Mouse (Mus musculus) neural tube, embryonic 15.5 days (tissue): ENCODE measurements at regions not wholly inside any gene's neighbourhood (a gene's known extent, or its start where the extent isn't known, plus 50 kb on each side); places are given as distances from the start of the nearest gene placed in this dataset.
A peak's percentile ranks its signal among the peaks of the same experiment; 100 is the strongest.
"Not testable (repeated sequence)": the region's sequence is repeated elsewhere in the genome, so short reads cannot be mapped to it uniquely, and the experiment has no call there.

Source experiments
- ATAC-seq: fragments of 200-750 bp; cut with Nextera tagmentation; 2 replicates; pipeline ENCODE4 v1.8.0; 2017; ENCODE audit warnings: mild to moderate bottlenecking, moderate TSS enrichment, moderate library complexity; ENCODE audit not compliant: low FRiP score
- H3K27ac ChIP-seq: fragments of 300-500 bp; sonication (generic); replicated peaks from 2 replicates; pipeline ENCODE4 v1.5.1; 2015; ENCODE audit warnings: mild to moderate bottlenecking, inconsistent platforms
- H3K27me3 ChIP-seq: fragments of 300-500 bp; sonication (generic); replicated peaks from 2 replicates; pipeline ENCODE4 v1.6.1; 2015; ENCODE audit warnings: inconsistent platforms
- H3K36me3 ChIP-seq: fragments of 300-500 bp; sonication (generic); 2 replicates; pipeline ENCODE4 v1.6.1; 2015; ENCODE audit warnings: inconsistent platforms
- H3K4me1 ChIP-seq: fragments of 300-500 bp; sonication (generic); 2 replicates; pipeline ENCODE4 v1.6.1; 2015; ENCODE audit warnings: inconsistent platforms
- H3K4me2 ChIP-seq: fragments of 300-500 bp; sonication (generic); 2 replicates; pipeline ENCODE4 v1.6.1; 2015; ENCODE audit warnings: inconsistent platforms, mild to moderate bottlenecking, moderate library complexity
- H3K4me3 ChIP-seq: fragments of 300-500 bp; sonication (generic); replicated peaks from 2 replicates; pipeline ENCODE4 v1.5.1; 2015; ENCODE audit warnings: mild to moderate bottlenecking, inconsistent platforms
- H3K9ac ChIP-seq: fragments of 300-500 bp; sonication (generic); replicated peaks from 2 replicates; pipeline ENCODE4 v1.6.1; 2015; ENCODE audit warnings: mild to moderate bottlenecking, inconsistent platforms
- H3K9me3 ChIP-seq: fragments of 300-500 bp; sonication (generic); replicated peaks from 2 replicates; pipeline ENCODE4 v1.6.1; 2016; ENCODE audit warnings: inconsistent platforms
- WGBS: fragments of 180-500 bp; shearing (Covaris S2); methylation state at CpG from one replicate; pipeline ENCODE4 v1.1.7; 2015; ENCODE audit warnings: mixed read lengths; 5-methylcytosine and 5-hydroxymethylcytosine counted together

DNA sequence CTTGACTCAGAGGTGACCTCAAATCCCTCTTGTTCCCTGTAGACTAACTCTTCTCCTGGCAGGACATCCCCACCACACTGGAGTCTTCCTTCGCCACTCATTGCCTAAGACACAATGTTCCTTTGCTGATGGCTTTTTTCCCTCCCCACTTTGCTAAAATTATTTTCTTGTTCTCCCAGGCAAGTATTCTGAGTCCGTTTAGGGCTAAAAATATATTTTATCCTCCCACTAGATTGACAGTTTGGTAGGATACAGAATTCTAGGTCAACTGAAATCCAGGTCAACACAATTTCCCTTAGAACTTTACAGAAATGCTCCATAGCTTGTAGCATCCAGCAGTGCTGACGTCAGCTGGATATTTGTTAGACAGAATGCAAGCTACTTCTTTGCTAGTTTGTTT lies 324.7 kb upstream of the Gm6657 start:
- Histone ChIP-seq H3K27ac (no peak overlapping the region), H3K9me3 (no peaks in the 10 kb centered on the region)
- 88% methylated on average over 3 of the region's 3 CpGs for WGBS

DNA sequence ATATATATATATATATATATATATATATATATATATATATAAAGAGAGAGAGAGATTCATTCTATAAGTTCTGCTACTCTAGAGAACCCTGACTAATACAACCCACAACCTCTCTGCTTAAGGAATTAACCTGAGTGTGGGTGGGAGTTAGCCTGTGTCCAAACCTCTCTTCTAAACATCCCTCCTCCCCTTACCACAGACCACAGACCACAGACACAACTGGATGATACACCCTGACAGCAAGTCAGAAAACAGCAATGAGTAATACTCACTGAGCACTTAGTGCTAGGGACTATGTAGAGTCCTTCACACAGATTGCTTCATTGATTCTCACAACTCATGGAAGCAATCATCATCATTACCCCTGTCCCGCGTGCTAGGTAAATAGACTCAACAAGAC lies 306.7 kb upstream of the Gm6657 start:
- Histone ChIP-seq H3K4me2 (no peak overlapping the region), H3K9me3 (no peaks in the 10 kb centered on the region), H3K4me1 (no peaks in the 10 kb centered on the region), H3K36me3 (no peaks in the 10 kb centered on the region), H3K4me3 (no peak overlapping the region), H3K27ac (no peak overlapping the region), H3K9ac (no peak overlapping the region), H3K27me3 (no peaks in the 10 kb centered on the region)
- WGBS, result 57% methylated on average over 2 of the region's 2 CpGs
- no peak for ATAC-seq

More for the DNA sequence above, 324.7 kb upstream of the Gm6657 start:
- peaks cover 4% of the 10 kb centered on the region; the same call in 1 of the 2 replicates for H3K4me1 ChIP-seq
- no peak overlapping the region for H3K4me3 ChIP-seq
- H3K9ac ChIP-seq, result no peak overlapping the region
- no peaks in the 10 kb centered on the region for H3K36me3 ChIP-seq
- ATAC-seq, result no peak
- H3K27me3 ChIP-seq, result no peaks in the 10 kb centered on the region
- no peak overlapping the region for H3K4me2 ChIP-seq

DNA sequence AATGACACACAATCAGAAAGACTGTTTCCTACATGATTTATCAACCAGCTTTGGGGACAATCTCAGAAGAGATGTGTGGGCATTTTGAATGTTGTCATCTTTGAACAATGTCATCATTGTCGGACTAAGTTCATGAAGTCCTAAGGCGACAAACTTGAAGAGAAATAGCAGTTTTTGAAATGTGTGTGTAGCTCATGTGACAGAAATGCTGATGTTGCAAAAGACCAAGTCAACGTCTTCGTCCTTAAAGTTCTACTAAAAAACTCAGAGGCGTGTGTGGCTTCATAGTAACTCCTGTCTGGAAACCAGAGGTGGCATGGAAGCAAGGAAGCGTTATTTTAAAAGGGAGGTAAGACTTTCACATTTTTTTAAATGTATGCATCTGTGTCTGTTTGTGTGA lies 302.6 kb upstream of the Gm6657 start:
- ATAC-seq, result no peak
- 96% methylated on average over 6 of the region's 6 CpGs for WGBS
- Histone ChIP-seq H3K9me3 (no peaks in the 10 kb centered on the region), H3K4me2 (no peak overlapping the region), H3K27ac (no peak overlapping the region), H3K9ac (no peak overlapping the region), H3K27me3 (no peaks in the 10 kb centered on the region), H3K36me3 (no peaks in the 10 kb centered on the region), H3K4me3 (no peak overlapping the region), H3K4me1 (no peaks in the 10 kb centered on the region)

DNA sequence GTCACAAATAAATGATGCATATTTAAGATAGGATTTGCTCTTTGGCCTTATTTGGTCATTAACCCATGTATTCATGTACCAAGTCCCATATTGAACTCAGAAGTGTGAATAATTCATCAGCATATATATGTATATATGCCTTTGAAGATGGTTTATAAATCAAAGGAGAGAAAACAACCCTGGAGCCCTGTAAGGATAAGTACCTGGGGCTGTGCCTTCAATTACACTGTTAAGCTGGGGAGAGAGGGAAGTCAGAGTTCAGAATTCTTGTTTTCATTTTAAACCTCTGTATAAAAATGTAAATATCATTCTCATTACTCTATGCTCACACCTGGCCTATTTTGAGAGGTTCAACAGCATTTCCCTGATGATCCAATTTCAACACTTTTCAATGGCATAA lies 299.8 kb upstream of the Gm6657 start:
- Histone ChIP-seq H3K9ac (no peak overlapping the region), H3K4me3 (no peak overlapping the region), H3K4me2 (no peak overlapping the region), H3K9me3 (no peaks in the 10 kb centered on the region), H3K27ac (no peak overlapping the region), H3K27me3 (no peaks in the 10 kb centered on the region), H3K36me3 (no peaks in the 10 kb centered on the region), H3K4me1 (no peaks in the 10 kb centered on the region)
- no peak for ATAC-seq

DNA sequence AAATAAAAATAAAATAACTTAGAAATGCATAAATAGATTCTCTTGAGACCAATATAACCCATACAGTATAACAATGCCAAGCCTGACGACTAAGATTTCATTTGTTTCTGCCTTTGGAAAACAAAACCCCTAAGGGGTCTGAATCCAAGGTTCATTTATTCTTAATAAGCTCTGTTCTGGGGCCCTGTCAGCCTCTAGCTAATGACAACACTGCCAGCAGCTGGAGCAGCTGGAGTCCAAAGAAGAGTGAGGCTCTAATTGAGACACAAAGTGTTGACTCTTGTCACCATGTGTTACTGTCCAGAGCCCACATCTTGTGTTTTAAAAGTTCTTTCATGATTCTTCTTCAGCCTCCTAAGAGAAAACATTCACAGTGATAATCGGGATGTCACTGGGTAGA lies 298.5 kb upstream of the Gm6657 start:
- no peaks in the 10 kb centered on the region for H3K9me3 ChIP-seq
- no peaks in the 10 kb centered on the region for H3K36me3 ChIP-seq
- H3K27ac ChIP-seq, result no peak overlapping the region
- ATAC-seq, result no peak
- H3K4me1 ChIP-seq, result no peaks in the 10 kb centered on the region
- no peak overlapping the region for H3K4me3 ChIP-seq
- WGBS, result 51% methylated on average over 2 of the region's 2 CpGs
- no peak overlapping the region for H3K9ac ChIP-seq
- no peak overlapping the region for H3K4me2 ChIP-seq
- H3K27me3 ChIP-seq, result no peaks in the 10 kb centered on the region

DNA sequence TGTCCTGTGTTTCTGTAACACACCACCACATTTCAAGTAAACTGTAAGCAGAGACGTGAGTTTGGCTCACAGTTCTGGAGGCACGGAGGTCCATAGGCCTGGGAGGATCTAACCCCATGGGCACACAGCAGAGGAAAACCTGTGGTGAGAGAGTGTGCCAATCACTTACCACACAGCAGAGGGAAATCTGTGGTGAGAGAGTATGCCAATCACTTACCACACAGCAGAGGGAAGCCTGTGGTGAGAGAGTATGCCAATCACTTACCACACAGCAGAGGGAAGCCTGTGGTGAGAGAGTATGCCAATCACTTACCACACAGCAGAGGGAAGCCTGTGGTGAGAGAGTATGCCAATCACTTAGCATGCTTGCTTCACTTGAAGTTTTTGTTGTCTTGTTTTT lies 295.1 kb upstream of the Gm6657 start:
- not testable (repeated sequence) for H3K9ac ChIP-seq, H3K9me3 ChIP-seq, H3K36me3 ChIP-seq, H3K4me1 ChIP-seq, H3K27me3 ChIP-seq, H3K27ac ChIP-seq, H3K4me2 ChIP-seq, ATAC-seq, H3K4me3 ChIP-seq
- WGBS, result 89% methylated on average over 2 of the region's 2 CpGs

DNA sequence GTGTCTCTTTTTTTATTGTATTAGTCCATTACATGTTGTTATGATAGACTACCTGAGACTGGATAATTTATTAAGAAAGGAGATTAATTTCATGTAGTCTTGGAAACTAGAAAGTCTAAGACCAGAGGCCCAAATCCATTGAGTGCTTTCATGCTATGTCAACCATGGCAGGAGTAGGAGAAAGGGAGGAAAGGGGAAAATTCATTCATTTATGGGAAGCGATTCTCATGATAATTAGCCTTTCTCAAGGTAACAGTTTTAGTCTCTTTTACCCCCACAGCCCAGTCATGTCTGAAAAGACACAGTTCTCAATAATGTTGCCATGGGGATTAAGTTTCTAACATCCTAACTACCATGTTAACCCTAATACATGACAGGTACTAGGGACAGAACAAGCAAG lies 292.8 kb upstream of the Gm6657 start:
- no peak for ATAC-seq
- no peaks in the 10 kb centered on the region for H3K4me1 ChIP-seq
- H3K36me3 ChIP-seq, result no peaks in the 10 kb centered on the region
- WGBS, result 37% methylated on average over 1 of the region's 1 CpGs
- H3K27me3 ChIP-seq, result no peaks in the 10 kb centered on the region
- H3K9ac ChIP-seq, result no peak overlapping the region
- H3K4me3 ChIP-seq, result no peak overlapping the region
- no peak overlapping the region for H3K27ac ChIP-seq
- no peaks in the 10 kb centered on the region for H3K9me3 ChIP-seq
- no peak overlapping the region for H3K4me2 ChIP-seq

DNA sequence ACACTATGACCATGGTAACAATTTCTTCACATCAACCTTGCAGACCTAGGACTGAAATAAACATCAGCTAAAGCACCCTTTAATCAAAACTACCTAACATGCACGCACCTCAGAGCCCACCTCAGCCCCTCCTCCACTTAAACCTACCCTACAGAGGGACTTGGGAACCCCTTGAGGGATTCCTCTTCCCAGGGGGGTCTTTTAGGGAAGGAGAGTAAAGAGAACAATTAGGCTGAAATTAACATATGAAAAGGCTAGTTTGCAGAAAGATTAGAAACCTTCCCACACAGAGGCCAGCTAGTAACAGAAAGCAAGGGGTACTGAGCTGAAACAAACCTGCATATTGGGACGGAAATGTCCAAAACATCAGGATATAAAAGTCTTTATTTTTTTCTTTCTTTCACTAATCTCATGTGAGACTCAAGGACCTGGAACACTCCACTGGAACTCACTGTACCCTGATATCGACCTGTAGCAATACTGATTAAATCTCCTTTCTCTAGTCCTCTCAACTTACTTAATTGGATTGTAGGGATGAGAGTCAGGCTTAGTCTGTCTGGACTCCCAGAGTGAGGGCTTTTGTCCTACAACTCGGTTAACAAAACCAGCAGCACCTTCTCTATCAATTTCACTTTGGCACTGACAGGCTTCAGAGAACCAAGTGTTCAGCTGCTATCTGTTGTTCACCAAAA lies 281.0 kb upstream of the Gm6657 start:
- no peaks in the 10 kb centered on the region for H3K36me3 ChIP-seq
- 23% methylated on average over 4 of the region's 4 CpGs for WGBS
- no peak for ATAC-seq
- no peak overlapping the region for H3K4me3 ChIP-seq
- H3K27me3 ChIP-seq, result no peaks in the 10 kb centered on the region
- H3K4me1 ChIP-seq, result no peaks in the 10 kb centered on the region; the same call in 1 of the 2 replicates
- H3K9me3 ChIP-seq, result no peaks in the 10 kb centered on the region
- H3K9ac ChIP-seq, result no peak overlapping the region
- no peak overlapping the region for H3K4me2 ChIP-seq
- 0 out of 2 replicates have a peak overlapping the region, but pooled peaks have one; percentile 3 for H3K27ac ChIP-seq

DNA sequence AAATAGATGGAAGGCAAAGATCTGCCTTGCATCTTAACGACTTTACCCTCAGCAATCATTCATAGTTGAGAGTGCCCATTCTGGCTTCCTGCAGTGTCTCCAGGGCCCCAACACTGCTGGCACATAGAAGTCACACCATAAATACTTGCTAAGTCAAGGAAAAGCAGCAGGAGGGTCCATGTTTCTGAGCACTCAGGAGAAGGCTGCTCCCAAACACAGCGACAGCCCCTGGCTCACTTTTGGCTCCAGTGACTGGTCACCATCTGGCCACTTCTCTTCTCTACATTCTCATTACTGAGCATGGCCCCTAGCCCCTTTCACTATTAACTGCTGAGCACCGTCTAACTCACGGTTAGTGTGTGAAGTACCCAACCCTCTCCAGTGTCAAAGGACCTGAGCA lies 265.3 kb upstream of the Gm6657 start:
- Histone ChIP-seq H3K9ac (no peak overlapping the region), H3K4me3 (no peak overlapping the region), H3K36me3 (no peaks in the 10 kb centered on the region), H3K4me1 (peaks cover 5% of the 10 kb centered on the region; the same call in 1 of the 2 replicates), H3K27me3 (no peaks in the 10 kb centered on the region), H3K9me3 (no peaks in the 10 kb centered on the region), H3K4me2 (no peak overlapping the region), H3K27ac (no peak overlapping the region)
- peak; percentile 66; the same call in 1 of the 2 replicates for ATAC-seq
- WGBS, result 23% methylated on average over 4 of the region's 4 CpGs

DNA sequence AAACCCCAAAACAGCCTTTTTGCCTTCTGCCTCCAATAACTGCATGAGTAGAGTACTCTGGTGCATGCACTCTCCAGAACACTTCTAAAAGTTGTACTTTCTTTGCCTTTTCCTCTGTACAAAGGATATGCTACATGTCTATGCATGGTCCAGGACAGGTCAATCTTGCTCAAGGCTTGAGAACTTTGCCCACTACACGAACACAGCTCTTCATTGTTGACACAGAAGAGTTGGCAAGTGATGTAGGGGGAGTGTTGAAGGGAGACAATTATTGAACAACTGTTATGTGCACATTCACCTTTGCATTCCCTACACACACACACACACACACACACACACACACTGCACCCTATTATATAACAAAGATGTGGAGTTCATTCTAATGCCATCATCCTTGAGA lies 264.5 kb upstream of the Gm6657 start:
- WGBS, result 83% methylated on average over 1 of the region's 1 CpGs
- Histone ChIP-seq H3K27me3 (no peaks in the 10 kb centered on the region), H3K36me3 (no peaks in the 10 kb centered on the region), H3K4me1 (peaks cover 5% of the 10 kb centered on the region; the same call in 1 of the 2 replicates), H3K4me2 (no peak overlapping the region), H3K4me3 (no peak overlapping the region), H3K9me3 (no peaks in the 10 kb centered on the region), H3K9ac (no peak overlapping the region), H3K27ac (no peak overlapping the region)
- ATAC-seq, result no peak

DNA sequence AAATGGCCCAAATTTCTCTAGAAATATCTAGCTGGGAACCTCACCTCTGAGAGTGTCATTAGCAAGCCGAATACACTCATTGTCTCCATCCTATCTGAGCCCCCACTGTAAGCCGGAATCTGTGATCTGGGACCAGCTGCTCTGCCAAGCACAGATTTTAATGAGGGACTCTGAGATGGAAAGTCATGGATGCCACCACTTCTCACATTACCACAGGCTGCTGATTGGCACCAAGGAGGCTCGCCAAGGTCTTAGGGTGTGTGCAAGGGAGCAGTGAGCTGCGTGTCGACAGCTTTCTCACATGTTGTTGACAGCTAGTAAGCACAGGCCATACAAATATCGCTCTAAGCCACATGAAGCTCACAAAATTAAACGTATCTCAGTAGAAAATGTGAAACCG lies 250.1 kb upstream of the Gm6657 start:
- H3K9me3 ChIP-seq, result no peaks in the 10 kb centered on the region
- no peak overlapping the region for H3K27ac ChIP-seq
- no peaks in the 10 kb centered on the region for H3K4me1 ChIP-seq
- WGBS, result 72% methylated on average over 8 of the region's 8 CpGs
- no peak overlapping the region for H3K4me3 ChIP-seq
- H3K27me3 ChIP-seq, result no peaks in the 10 kb centered on the region
- H3K4me2 ChIP-seq, result no peak overlapping the region
- no peak for ATAC-seq
- no peaks in the 10 kb centered on the region for H3K36me3 ChIP-seq
- H3K9ac ChIP-seq, result no peak overlapping the region

DNA sequence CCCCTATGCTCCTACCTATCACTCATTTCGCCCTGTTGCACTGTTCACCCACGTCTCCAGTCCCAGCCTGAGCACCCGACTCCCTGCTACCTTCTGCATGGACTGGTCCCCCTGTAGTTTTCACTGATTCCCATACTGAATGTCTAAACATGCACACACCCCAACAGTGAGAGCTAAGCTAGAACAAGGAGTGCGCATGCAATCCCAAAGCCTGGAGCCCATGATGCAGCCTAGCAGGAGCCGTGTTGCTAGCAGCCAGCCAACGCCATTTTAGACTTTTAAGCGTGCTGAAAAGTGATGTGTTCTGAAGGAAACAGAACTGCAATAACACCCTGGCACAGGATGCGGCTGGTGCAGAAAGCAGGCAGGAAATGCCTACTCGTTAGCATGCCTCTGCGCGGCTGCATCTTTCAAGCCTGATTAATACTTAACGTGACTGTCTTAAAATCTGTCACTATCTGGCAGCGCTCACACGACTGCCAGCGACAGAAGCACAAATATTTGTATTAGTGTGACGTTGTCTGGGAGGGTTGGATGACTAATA lies 244.5 kb upstream of the Gm6657 start:
- WGBS, result 35% methylated on average over 16 of the region's 16 CpGs
- Histone ChIP-seq H3K27ac (peak overlapping the region; percentile 67), H3K4me1 (peaks cover 13% of the 10 kb centered on the region), H3K4me3 (peak overlapping the region; percentile 25), H3K4me2 (peak overlapping the region; percentile 52), H3K36me3 (no peaks in the 10 kb centered on the region), H3K27me3 (no peaks in the 10 kb centered on the region), H3K9ac (0 out of 2 replicates have a peak overlapping the region, but pooled peaks have one; percentile 5), H3K9me3 (no peaks in the 10 kb centered on the region)
- ATAC-seq, result peak; percentile 38; the same call in 1 of the 2 replicates
